Mouse (Mus musculus): ENCODE measurements at regions not wholly inside any gene's neighbourhood (a gene's known extent, or its start where the extent isn't known, plus 50 kb on each side); places are given as distances from the start of the nearest gene placed in this dataset.
A peak's percentile ranks its signal among the peaks of the same experiment; 100 is the strongest.

DNA sequence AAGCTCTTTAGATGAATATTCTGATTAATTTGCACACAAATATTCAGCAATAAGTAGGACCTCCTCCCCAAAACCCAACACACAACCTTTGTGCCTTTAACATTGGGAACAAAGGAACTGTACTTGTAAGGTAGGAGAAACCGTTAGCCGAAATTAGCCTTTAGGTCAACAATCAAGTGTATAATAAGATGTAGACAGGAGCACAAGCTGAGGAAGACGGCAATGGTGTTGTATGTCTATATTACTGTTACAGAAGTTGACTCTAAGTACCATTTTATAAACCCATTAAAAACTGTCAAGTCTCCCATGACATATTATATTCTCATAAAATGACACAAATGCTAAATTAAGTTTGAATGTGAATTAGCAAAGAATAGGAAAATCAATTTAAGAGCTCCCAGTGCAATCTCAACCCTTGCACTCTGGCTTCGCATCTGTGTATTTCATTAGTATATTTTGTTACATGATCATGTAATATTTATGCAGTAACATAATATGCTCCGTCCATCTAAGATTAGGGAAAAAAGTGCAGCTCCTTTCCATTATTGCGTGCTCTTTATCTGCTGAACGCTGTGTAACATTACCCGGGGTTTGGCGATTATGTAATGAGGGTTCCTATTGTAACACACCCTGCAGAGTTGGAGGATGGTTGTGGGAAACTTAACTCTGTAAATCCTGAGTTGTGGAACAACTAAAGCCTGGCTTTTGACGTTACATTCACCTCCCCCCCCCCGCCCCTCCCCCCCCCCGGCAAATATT is 510.3 kb upstream of the Cited2 start:
- DNase-seq = no peak

DNA sequence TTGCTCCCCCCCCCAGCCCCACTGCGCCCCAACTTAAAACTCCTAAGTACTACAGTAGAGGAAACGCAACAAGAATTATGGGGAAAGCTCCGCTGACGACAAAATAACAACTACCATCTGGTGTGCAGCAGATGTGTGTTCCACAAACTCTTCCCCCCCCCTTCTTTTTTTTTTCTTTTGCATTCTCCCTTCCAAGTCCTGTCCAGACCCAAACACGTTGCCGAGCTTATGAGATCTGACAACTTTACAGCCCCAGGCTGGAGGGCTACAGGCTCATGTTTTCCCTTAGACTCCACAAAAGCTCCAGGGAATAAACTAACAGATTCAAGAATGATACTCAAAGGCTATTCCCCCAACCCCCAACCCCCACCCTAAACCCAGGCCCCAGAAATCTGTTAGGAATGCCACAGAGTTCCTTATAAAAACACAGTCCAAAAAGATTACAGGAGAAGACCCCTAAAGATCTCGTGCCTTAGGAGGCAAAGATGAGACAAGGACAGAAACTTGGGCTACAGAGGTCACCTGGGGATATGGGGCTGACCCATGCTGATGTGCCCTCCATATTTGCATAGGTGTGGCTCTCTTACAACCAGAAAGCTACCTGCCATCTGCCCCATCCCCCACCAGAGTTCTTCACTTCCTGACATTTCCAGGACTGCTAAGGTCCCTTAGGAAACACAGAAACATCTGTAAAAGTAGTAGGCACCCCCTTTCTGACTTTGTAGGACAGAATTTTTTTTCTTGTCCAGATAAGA is 509.5 kb upstream of the Cited2 start:
- DNase-seq = no peak

DNA sequence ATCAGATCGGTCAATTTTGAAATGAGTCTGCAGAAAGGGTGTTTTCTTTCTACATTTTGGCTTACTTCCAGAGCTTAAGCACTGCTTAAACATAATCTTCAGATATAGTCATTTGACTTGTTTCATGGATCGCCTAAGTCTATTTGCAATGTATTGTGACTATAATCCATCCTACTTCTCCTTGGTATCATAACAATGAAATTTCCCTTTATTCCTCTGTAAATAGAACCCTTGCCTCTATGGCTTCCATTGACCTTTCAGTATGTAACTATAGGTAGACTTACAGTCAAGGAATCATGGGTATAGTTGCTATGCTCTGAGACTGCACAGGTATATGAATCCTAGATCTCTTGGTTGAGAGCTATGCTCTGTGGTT is 509.0 kb upstream of the Cited2 start:
- no peak for DNase-seq

DNA sequence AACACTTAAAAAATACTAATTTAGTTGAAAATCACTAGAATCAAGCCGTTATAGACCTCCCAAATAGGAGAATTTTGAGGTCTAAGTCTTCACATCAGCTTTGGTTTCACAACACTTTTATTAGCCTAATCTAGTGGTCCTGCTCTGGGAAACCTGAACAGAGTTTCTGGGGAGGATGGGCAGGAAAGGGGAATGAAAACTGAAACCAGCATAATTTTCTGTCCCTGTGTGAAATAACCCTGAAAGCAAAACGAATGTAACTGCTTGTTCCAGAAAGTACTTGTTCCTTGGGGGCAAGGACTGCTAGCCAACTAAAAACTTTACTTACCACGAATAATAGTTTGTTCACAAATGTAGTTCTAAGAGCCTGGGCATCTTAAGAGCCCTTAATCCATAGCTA is 508.0 kb upstream of the Cited2 start:
- DNase-seq = no peak

DNA sequence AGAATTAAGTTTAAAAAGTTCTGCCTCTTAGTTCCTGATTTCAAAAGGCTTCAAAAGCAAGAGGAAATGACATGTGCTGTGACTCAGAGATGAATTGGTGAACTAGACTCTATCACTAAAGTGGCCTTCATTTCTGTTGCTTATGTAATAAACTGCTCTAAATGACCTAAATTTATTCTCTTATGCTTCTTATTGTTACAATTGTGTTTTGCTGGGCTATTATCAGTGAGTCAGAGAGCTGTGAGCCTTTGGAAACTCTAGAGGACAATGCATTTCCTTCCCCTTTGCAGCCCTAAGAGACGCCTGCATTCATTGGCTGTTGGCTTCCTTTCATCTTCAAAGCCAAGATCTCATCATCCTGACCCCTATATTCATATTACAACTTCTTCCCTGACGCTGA is 501.5 kb upstream of the Cited2 start:
- no peak for DNase-seq

DNA sequence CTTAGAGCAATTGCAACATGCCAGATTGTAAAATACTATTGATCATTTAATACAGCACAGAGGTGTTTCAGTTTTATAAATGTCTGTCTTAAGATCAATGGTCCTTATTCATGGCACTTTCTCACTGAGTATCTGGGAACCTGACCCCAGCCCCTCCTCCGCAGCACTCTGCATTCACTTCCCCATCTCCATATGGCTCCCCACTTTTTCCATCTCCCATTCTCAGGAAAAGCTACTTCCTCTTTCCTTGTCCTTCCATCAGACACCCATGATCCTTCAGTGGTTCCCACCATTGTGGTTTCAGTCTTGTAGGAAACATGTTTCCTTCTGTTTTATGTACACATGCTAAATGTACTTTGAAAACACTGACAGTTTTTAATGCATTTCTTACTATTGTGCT is 497.3 kb upstream of the Cited2 start:
- DNase-seq = no peak

DNA sequence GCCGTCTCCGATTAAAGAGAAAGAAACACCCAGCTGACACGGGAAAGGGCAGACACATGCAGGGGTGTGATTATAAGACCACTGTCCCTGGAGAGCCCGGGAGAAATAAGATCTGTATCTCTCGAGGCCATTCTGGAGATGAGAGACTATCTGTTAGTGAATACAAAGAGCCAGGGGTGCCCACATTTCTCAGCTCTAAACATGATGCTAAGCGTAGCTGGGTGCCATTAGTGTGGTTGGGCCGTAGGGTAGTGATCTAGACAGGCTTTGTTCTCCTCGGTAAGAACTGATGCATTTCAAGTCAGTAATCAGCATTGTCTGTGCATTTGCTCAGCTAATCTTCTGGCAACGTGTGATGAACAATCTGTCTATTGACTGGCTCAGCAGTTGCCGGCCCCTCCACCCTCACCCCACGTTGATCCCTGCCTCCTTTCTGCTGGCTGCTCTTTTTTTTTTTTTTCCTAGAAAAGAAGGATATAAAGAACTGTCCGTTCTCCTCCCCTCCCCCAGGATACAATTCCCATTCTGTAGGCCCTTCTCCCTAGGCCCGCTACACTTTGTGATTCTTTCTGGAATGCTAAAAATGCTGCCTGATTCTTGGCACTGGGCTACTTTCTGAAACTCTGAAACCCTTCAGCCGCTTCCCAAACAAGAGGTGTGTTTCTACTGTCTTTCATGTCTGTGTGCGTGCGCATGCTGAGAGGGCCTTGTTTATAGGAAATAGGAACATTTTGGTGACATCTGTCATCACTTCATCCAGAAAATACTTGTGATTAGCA is 492.8 kb upstream of the Cited2 start:
- DNase-seq = no peak

DNA sequence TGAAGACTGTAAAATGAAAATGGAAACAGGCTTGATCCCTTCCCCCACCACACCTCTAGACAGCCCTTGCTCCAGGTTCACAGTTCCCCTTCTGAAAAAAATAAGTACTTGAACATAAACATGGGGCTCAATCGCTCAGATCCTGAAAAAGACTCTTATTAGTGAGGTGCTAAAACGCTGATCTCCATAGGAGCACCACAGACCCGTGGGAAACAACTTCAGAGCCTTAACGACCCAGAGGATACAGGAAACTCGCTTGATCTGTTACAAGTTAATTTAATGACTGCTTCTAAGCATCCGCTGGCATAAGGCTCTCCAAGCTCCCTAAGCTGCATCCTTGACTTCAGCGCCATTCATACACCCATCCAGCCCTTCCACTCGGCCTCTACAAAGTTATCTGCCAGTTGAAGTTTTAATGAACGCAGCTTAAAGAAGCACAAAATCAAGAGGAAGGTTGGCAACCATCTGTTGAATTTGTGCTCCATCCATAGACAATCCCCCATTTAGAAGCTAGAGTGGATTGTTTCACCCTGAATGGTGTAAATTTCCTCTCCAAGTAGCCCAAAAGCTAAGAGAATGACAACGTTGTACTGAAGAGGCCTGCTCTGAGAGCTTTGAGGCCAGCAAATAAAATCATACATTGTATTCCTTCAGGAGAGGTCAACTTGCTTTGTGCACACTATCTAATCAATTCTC is 486.9 kb upstream of the Cited2 start:
- no peak for DNase-seq

DNA sequence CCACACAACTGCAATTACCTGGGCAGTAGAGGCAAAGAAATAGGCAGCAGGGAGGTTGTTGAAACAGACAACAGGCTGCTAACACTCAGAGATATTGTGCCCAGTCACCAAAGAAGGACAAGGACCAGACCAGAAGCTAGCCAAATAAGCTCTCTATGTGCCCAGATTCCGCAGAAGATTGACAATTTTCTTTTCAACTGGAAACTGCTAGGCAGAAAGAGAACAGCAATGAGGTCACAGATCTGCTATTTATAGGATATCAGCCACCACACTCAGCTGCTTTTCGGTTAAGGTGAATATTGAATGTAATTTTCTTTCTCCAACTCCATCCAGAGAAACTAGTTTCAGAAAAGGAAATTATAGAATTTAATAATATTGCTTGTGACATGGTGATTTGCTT is 486.3 kb upstream of the Cited2 start:
- DNase-seq = no peak

DNA sequence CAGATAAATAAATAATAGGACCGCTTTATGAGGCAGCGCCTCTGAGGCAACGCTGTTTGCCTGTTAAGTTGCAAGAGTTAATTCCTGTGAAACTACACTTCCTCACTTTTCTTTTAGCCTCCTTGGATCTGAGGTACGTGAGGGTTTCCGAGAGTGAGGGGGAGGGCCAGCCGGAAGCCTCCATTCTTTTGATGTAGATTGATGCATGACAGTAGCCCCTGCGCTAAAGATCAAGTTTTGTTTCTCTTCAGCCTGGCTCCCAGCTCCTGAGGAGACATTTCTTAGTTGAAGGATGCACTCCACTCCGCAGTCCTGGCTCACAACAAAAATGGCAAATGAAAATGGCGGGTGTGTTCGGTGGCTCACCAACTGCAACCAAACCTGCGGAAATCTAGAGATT is 485.6 kb upstream of the Cited2 start:
- DNase-seq = no peak

DNA sequence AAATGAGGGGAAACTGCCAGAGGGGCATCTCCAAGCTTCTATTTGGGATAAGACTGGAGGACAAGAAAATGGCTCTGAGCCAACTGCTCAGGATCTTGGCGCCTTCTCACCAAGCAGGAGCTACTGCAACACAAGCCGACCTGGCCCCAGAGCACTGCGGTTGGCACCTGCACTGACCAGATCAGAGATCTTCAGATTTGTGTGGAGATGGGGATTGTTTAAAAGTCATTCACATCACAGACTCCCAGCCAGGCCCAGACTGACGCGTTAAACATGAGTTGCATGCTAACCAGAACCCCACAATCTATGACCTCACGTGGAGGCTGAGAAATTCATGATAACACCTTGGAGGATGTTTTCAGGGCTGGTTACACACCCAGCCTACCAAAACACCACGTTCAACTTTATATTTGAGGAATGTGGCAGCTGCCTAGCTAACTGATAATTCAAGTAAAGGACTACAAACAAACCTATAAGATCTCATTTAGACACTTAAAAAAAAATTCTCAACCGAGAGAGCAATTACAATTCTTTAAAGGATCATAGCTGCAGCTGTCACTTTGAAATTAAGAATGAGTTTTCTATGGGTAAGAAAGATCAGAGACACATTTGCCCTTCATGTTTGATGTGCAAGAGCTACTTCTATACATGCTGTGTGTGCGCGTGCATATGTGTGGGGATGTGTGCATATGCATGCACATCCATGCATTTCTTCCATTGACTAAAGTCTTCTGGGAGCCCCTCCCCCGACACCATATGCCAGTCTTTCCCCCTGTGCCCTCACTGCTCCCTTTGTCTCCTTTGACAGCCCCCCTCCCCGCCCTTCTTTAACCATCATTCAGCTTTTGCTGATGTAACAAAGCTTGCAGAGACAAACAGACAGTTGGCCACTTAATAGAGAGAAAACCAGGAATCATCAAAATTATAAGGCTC is 484.8 kb upstream of the Cited2 start:
- no peak for DNase-seq

DNA sequence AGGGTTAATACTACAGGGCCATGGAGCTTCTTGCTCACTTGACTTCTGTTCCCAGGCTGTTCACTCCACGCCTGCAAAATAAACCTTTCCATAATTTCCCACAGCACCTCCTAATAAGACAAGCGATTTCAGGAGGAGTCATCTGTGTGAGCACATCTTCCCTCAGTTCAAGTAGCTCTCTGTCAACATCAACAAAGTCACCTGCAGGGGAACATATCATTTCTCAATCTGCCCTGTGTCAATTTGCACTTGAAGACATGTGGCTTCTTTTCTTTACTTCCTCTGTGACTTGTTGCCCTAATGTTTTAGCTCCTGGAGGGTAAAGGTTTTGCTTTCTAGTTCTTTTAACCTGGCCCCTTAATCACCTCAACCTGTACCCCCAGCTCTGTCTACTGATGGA is 474.7 kb upstream of the Cited2 start:
- no peak for DNase-seq

DNA sequence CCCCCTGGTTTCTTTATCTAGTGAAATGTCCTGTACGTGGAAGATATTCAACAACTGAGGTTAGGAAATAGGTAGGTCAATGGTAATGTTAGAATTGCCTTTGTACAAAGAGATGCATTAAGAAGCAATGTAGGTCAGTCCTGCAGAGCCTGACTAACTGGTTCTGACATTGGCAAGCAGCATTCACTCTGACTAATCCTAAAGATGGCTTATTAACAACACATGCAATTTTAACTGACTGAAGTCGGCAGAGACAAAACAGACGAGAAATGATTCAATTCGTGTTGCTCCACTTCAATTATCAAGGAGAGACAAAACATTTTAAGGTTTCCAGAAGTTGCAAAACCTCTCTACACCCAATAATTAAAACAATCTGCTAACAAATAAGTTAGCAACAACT is 470.0 kb upstream of the Cited2 start:
- no peak for DNase-seq

DNA sequence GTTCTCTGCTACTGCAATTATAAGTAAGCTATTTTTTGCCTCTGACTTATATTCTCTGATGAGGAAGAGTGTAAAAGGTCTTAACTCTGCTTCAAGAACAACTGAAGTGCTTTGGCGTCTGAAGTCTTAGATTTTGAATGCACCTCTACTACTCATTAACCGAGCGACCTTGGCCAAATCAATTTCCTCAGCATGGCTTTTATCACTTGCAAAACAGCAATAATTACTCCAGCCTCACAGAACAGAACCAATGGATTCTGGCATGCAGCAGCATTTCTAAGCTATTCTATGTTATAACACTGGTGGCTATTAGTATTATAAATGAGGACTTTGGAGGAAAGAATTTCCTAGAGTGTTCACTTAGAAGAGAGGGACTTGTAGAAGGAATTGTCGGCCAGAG is 462.9 kb upstream of the Cited2 start:
- peak; percentile 33 for DNase-seq

DNA sequence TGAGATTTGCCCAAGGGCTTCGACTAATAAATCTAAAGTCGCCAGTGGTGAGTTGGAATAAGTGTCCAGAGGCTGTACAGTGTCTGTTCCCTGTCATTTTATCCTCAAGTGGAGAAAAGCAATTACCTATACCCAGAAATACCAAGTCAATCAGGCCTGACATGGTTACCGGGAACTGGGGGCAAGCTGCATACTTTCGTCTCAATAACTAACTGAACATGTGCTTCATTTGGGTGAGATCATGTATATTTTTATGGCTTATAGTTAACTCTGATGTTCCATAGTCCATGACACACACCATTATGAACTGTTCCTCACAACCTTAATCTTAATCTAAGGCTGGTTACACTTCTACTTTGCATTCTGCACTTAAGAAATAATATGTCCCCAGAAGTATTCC is 462.4 kb upstream of the Cited2 start:
- peak; percentile 21 for DNase-seq

DNA sequence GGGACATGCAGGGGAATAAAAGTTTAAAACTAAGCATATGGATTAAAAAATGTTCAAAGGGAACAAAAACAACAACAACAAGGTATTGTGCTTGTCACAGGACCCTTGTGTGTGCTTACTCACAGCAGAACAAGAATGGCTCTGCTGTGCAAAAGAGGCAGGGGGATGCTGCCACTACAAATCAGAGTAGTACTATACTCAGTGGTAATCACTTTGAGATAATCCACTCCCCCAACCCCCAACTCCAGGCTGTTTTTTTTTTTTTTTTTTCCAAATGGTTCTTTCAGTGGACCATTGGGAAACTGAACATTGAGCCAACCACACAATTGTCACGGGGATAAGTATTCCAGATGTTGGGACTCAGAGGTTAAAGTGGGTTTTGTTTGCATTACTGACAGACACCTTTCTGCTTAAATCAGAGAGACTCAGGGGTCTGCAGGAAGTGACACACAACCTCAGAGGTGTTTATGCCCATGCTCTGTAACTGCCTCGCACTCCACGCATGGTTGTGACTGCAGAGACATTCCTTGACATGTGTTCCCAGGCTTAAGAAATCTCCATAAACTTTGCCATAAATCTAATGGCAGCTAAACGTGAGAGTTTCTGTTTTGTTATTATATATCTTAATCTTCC is 461.7 kb upstream of the Cited2 start:
- DNase-seq = no peak

DNA sequence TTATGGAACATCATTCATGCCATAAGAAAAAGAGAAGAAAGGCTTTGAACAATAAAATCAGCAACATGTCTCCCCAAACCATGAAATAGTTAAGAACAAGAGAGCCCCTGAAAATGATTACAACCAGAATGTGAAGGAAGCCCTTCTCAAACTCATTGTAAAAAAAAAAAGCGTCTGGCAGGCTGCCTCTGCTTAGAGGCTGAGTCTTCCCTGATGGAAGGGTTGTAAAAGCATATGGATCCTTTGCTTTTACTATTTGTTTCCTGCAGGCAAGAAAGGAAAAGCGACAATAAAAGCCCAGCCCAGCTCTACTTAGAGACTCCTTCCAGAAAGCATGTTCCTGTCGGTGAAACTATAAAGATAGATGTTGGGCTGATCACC is 461.2 kb upstream of the Cited2 start:
- DNase-seq = no peak

DNA sequence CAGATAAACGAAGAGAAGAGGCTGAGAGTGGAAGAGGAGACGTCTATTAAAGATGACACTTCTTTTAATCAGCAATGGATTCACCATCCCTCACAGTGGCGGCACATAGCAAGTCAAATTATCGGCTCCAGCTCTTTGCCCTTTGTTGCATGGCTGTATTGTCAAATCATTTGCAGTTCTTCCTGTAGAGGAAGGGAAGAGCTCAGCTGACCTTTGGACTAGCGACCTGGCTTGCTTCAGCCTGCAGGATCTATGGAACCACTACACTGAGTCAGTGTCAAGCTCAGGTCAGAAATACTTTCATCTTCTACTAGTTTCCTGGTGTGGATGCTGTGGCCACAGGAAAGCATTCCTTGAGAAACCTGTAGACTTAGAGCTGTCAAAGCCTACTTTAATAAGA is 450.4 kb upstream of the Cited2 start:
- DNase-seq = no peak

DNA sequence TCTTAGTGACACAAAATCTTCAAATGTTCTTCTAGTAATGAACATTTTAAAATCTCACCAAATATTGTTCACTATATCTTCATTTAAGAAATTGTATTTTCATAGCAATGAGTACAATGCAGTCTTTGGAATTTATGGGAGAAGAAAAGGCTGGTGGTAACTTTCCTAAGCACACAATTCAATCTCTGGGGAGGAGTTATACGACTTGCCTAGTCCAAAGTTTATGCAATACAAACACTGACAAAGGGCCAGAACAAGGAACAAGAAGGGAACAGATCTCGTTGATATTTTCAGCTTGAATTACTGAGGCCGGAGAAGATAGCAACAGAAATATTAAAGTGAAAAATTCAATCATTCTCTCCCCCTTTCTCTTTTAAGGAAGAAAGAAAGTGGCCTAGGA is 449.2 kb upstream of the Cited2 start:
- no peak for DNase-seq

DNA sequence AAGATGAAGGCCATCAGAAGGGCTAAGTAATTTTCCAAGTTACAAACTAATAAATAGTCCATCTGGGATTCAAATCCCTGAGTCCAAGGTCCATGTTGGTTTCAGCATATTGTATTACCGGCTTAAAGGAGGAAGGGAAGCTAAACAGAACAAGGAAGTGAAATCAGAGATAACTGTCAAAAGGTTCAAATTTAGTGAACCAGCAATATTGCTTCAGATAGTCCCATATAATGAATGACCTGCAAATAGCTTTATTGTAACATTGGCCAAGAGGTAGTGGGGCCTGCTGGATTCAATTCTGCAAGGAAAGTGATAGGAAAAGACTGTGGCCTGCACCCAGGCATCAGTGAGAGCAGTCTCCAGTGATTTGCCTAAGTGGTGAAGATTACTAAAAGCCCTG is 447.8 kb upstream of the Cited2 start:
- DNase-seq = no peak

DNA sequence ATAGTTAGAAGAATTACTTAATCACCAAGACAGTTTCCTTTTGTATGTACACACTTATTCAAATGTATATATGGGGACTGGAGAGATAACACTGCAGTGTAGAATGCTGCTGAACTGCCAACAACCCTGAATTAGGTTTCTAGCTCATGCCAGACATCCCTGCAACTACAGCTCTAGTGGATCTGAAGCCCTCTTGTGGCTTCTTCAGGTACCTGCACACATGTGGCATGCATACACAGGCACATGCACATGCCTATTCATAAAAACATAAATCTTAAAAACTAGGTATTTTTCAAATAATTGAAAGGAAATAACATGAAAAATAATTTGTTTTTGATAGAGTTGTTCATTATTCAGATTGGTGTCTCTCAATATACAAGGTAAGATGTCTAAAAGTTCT is 445.1 kb upstream of the Cited2 start:
- no peak for DNase-seq

DNA sequence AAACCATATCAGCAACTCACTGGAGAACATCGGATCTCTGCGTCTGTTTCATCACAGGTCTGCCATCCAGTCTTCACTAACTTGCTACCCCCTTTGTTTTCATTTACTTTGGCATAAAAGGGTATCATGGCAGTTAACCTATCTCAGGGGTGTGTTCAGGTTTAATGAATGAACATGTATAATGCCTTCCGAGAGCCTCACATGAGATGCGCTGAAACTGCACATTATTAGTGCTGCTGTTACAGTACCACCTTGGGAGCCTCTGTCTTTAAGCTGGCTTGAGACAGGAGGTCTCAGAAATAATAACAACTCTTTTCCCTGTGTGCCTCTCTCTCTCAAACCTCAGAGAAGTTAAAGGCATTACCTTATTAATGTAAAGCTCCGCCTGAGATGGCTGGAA is 438.2 kb upstream of the Cited2 start:
- DNase-seq = no peak
